Mouse (Mus musculus) bone marrow macrophage, adult 2 months (primary cell): ENCODE measurements at regions not wholly inside any gene's neighbourhood (a gene's known extent, or its start where the extent isn't known, plus 50 kb on each side); places are given as distances from the start of the nearest gene placed in this dataset.
A peak's percentile ranks its signal among the peaks of the same experiment; 100 is the strongest.

Experiments used
- H3K27ac ChIP-seq: 2 replicates; pipeline ENCODE4 v1.5.1; 2012; ENCODE audit warnings: low read depth, low read length; ENCODE audit not compliant: insufficient read depth
- H3K4me1 ChIP-seq: 2 replicates; pipeline ENCODE4 v1.6.1; 2012; ENCODE audit warnings: low read length; ENCODE audit not compliant: control insufficient read depth, insufficient read depth
- H3K4me3 ChIP-seq: 2 replicates; pipeline ENCODE4 v1.5.1; 2012; ENCODE audit warnings: mild to moderate bottlenecking, low read length, moderate library complexity; ENCODE audit not compliant: insufficient read depth
- CTCF ChIP-seq: IDR thresholded peaks from 2 replicates; pipeline ENCODE4 v1.5.1; 2012; ENCODE audit warnings: low read depth, mild to moderate bottlenecking, low read length, moderate library complexity
- POLR2A ChIP-seq: IDR thresholded peaks from 2 replicates; pipeline ENCODE4 v1.6.1; 2012; ENCODE audit warnings: mild to moderate bottlenecking, low read depth, low read length, borderline replicate concordance

GRCm38 (mm10) chr15:68417142-68417541, 1916.4 kb upstream of the Lrrc6 start:
- no peak for TF ChIP-seq CTCF
- no peak for TF ChIP-seq POLR2A
- Histone ChIP-seq H3K4me3 (no peak overlapping the region), H3K4me1 (0 out of 2 replicates have a peak, but pooled peaks cover 2% of the 10 kb centered on the region)

GRCm38 (mm10) chr15:68415401-68415925, 1914.8 kb upstream of the Lrrc6 start:
- H3K4me1 ChIP-seq, result 0 out of 2 replicates have a peak, but pooled peaks cover 2% of the 10 kb centered on the region
- TF ChIP-seq CTCF, result no peak
- TF ChIP-seq POLR2A, result no peak

More at GRCm38 (mm10) chr15:68417142-68417541, 1916.4 kb upstream of the Lrrc6 start:
- H3K27ac ChIP-seq, result no peak overlapping the region

GRCm38 (mm10) chr15:68414047-68414446, 1913.3 kb upstream of the Lrrc6 start:
- Histone ChIP-seq H3K4me1 (0 out of 2 replicates have a peak, but pooled peaks cover 2% of the 10 kb centered on the region), H3K4me3 (no peak overlapping the region), H3K27ac (no peak overlapping the region)
- TF ChIP-seq POLR2A (no peak), CTCF (no peak)

More at GRCm38 (mm10) chr15:68415401-68415925, 1914.8 kb upstream of the Lrrc6 start:
- Histone ChIP-seq H3K4me3 (no peak overlapping the region), H3K27ac (no peak overlapping the region)

- H3K27ac ChIP-seq, result no peak overlapping the region
- TF ChIP-seq POLR2A (no peak), CTCF (no peak)
- no peak overlapping the region for H3K4me3 ChIP-seq
- H3K4me1 ChIP-seq, result 0 out of 2 replicates have a peak, but pooled peaks cover 2% of the 10 kb centered on the region
These were observed 1912.0 kb upstream of the Lrrc6 start for GRCm38 (mm10) chr15:68412697-68413096.

- Histone ChIP-seq H3K4me1 (0 out of 2 replicates have a peak, but pooled peaks cover 2% of the 10 kb centered on the region), H3K27ac (no peak overlapping the region), H3K4me3 (no peak overlapping the region)
- no peak for TF ChIP-seq POLR2A
- no peak for TF ChIP-seq CTCF
These were observed 1911.4 kb upstream of the Lrrc6 start for GRCm38 (mm10) chr15:68412156-68412555.

GRCm38 (mm10) chr15:68403554-68404070, 1902.9 kb upstream of the Lrrc6 start:
- TF ChIP-seq CTCF (no peak), POLR2A (no peak)
- H3K4me3 ChIP-seq, result no peak overlapping the region
- no peak overlapping the region for H3K27ac ChIP-seq
- peaks cover 10% of the 10 kb centered on the region for H3K4me1 ChIP-seq

GRCm38 (mm10) chr15:68401726-68402125, 1901.0 kb upstream of the Lrrc6 start:
- Histone ChIP-seq H3K27ac (peak overlapping the region; percentile 31), H3K4me1 (peaks cover 10% of the 10 kb centered on the region), H3K4me3 (no peak overlapping the region)
- TF ChIP-seq CTCF, result no peak
- TF ChIP-seq POLR2A, result no peak

GRCm38 (mm10) chr15:68401006-68401405, 1900.3 kb upstream of the Lrrc6 start:
- TF ChIP-seq CTCF (no peak), POLR2A (no peak)
- H3K27ac ChIP-seq, result peak overlapping the region; percentile 31
- H3K4me3 ChIP-seq, result no peak overlapping the region
- H3K4me1 ChIP-seq, result peaks cover 10% of the 10 kb centered on the region

GRCm38 (mm10) chr15:68396566-68396965, 1895.9 kb upstream of the Lrrc6 start:
- Histone ChIP-seq H3K4me1 (peaks cover 7% of the 10 kb centered on the region), H3K27ac (no peak overlapping the region), H3K4me3 (no peak overlapping the region)
- TF ChIP-seq CTCF (no peak), POLR2A (no peak)

GRCm38 (mm10) chr15:68394749-68395148, 1894.0 kb upstream of the Lrrc6 start:
- Histone ChIP-seq H3K27ac (no peak overlapping the region), H3K4me3 (no peak overlapping the region), H3K4me1 (no peaks in the 10 kb centered on the region; the same call in 1 of the 2 replicates)
- TF ChIP-seq POLR2A, result no peak
- no peak for TF ChIP-seq CTCF
